Mouse (Mus musculus) testis, adult 2 months (tissue): ENCODE measurements around the gene Kcnk5. TPM values are rescaled to one million over a fixed set of nuclear protein-coding genes. Genes with fewer than 3 reads are reported as not detected.

ENCODE experiments used
- H3K27ac ChIP-seq: fragments of 200-500 bp; 2 replicates; pipeline ENCODE4 v1.5.1; 2012; ENCODE audit warnings: low read depth, low read length; ENCODE audit not compliant: control insufficient read depth, insufficient read depth
- H3K27me3 ChIP-seq: fragments of 200-500 bp; 2 replicates; pipeline ENCODE4 v1.6.1; 2012; ENCODE audit warnings: mild to moderate bottlenecking, low read length, moderate library complexity; ENCODE audit not compliant: control insufficient read depth, insufficient read depth
- H3K36me3 ChIP-seq: fragments of 200-500 bp; 2 replicates; pipeline ENCODE4 v1.6.1; 2012; ENCODE audit warnings: mild to moderate bottlenecking, low read length; ENCODE audit not compliant: control insufficient read depth, insufficient read depth
- H3K4me1 ChIP-seq: fragments of 200-500 bp; 2 replicates; pipeline ENCODE4 v1.6.1; 2012; ENCODE audit warnings: low read length; ENCODE audit not compliant: control insufficient read depth, insufficient read depth
- H3K4me3 ChIP-seq: fragments of 200-500 bp; 2 replicates; pipeline ENCODE4 v1.5.1; 2012; ENCODE audit warnings: low read depth, mild to moderate bottlenecking, low read length, moderate library complexity, mixed read lengths; ENCODE audit not compliant: control insufficient read depth
- CTCF ChIP-seq: fragments of 200-500 bp; IDR thresholded peaks from 2 replicates; pipeline ENCODE4 v1.5.1; 2012; ENCODE audit warnings: low read depth, mild to moderate bottlenecking, inconsistent platforms, low read length, moderate library complexity; ENCODE audit not compliant: control insufficient read depth, insufficient read depth, insufficient replicate concordance
- POLR2A ChIP-seq: fragments of 200-500 bp; IDR thresholded peaks from 2 replicates; pipeline ENCODE4 v1.6.1; 2012; ENCODE audit warnings: low read depth, mild to moderate bottlenecking, inconsistent platforms, low read length, moderate library complexity; ENCODE audit not compliant: control insufficient read depth
- polyA plus RNA-seq: library from polyadenylated mRNA; depleted of rRNA; stranded (reverse); fragments of >200 nt; gene quantifications from 2 replicates; pipeline ENCODE4 v1.2.3, GENCODE M21; 2012

Gene Kcnk5
- polyA plus RNA-seq, 1 experiment = 11.8 TPM

DNA sequence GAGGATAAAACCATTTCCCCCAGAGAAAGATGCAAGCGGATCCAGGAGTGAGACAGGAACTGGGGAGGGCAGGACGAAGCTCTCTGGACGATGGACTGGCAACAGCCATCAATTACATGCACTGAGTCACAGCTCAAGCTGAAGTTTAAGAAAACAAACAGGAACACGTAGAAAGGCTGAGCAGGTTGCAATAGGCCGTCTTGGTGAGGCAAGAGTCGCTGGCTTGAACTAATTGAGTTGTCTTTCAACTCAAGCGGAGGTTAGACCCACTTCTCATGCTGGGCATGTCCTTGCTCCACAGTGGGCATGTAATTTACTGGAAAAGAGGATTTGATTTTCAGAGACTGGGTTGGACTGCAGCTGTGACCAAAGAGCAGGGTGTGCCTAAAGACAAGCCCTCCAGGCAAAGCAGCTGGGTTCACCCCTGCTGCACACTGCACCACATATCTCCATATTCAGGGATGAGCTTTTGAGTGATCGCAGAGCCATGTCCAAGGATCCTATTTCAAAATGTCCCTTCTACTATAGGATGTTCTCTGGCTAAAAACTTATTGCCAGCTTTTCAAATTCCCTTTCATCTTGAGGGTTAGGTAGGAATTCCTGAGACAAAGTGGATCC is 19.6 kb upstream of the Kcnk5 start:
- Histone ChIP-seq H3K4me1 (no peaks in the 10 kb centered on the region), H3K4me3 (no peak overlapping the region), H3K27ac (no peak overlapping the region), H3K27me3 (no peaks in the 10 kb centered on the region), H3K36me3 (no peaks in the 10 kb centered on the region)
- TF ChIP-seq CTCF (no peak), POLR2A (no peak)

DNA sequence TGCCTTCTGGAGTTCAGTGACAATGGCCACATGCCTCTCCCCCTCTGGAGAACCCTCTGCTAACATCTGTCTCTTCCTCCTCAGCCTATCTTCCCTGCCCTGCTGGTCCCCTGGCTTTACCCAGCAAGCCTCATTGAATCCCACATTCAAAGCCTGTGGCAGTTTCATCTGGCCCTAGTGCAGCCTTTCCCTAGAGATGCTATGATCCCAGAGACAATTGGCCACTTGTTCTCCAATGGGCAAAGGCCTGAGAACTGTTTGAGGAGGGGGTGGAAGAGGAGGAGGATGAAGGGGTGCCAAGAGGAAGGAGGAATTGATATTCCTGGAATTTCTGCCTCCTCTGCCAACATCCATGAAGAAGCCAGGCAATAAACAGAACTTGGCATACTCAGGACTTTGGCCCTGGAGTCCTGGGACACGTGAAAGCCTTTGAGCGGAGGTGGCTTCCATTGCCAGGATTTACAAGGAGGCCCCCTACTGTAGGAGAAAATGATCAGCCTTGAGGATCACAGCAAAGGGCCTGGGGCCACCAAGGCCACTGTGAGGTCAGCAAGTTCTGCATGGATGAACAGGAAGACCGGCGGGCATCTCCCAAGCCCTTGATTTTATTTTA is 11.6 kb upstream of the Kcnk5 start:
- no peaks in the 10 kb centered on the region for H3K27me3 ChIP-seq
- no peak overlapping the region for H3K4me3 ChIP-seq
- no peaks in the 10 kb centered on the region for H3K4me1 ChIP-seq
- TF ChIP-seq CTCF (no peak), POLR2A (no peak)
- H3K36me3 ChIP-seq = no peaks in the 10 kb centered on the region
- H3K27ac ChIP-seq = no peak overlapping the region

DNA sequence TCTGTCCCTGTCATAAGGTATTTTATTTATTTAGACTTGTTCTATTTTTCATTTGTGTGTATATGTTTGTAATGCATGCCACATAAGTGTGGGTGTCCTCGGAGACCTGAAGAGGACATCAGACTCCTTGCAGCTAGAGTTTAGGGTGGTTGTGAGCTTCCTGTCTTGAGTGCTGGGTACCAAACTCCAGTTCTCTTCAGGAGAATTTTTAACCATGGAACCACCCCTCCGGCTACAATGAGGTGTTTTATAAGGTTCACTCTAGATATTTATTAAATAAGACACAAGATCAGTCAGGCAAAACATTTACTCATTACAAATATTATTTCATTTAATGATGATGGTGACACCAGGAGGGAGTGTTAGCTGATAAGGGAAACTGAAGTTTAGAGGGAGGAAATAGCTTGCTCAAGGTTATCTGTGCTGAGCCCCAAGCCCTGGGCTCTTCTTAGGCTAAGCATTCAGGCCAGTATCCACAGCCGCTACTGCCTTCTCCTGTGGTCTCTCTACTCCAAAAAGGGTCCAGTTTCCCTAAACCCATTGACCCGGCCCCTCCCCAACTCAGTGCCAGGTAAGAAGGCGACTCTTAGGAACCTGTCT is 9.6 kb upstream of the Kcnk5 start:
- Histone ChIP-seq H3K27ac (no peak overlapping the region), H3K4me1 (no peaks in the 10 kb centered on the region), H3K36me3 (no peaks in the 10 kb centered on the region), H3K27me3 (no peaks in the 10 kb centered on the region), H3K4me3 (no peak overlapping the region)
- TF ChIP-seq POLR2A (no peak), CTCF (no peak)

DNA sequence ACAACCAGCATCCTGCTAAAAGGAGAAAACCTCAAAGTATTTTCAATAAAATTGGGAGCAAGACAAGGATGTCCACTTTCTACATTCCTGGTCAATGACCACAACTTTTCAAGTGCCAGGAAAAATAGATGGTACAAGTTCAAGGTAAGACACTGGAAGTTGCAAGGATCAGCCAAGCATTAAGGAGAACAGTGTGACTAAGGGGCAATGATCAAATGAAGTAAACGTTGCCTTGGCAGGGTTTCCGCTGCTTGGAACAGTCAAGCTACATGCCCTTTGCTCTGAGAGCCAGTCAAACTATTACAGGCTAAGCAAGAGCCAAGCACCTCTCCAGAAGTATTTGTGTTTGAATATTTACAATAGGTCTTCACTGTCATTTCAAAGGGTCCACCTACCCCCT is 8.1 kb upstream of the Kcnk5 start:
- Histone ChIP-seq H3K27ac (no peak overlapping the region), H3K36me3 (no peaks in the 10 kb centered on the region), H3K27me3 (no peaks in the 10 kb centered on the region), H3K4me3 (no peak overlapping the region), H3K4me1 (no peaks in the 10 kb centered on the region; the same call in 1 of the 2 replicates)
- TF ChIP-seq POLR2A = no peak
- no peak for TF ChIP-seq CTCF

DNA sequence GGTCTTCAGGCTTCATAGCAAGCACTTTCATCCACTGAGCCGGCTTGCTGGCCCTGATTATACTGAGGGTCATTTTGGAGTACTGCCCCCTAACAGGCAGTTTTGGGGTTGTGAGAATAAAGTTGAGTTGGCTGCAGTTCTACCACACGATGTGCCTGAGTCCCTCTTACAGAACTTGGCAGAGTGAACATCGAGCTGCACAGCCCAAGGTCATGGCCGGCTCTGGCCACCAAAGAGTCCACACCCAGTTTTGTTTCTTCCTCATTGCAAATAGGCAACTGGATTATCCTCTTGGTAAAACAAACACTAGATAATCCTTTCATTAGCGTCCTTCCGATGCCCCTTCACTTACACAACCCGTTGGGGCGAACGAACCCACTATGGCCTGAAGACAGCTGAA is 3.8 kb upstream of the Kcnk5 start:
- no peaks in the 10 kb centered on the region for H3K36me3 ChIP-seq
- H3K4me1 ChIP-seq = peaks cover 10% of the 10 kb centered on the region
- no peaks in the 10 kb centered on the region for H3K27me3 ChIP-seq
- no peak overlapping the region for H3K4me3 ChIP-seq
- H3K27ac ChIP-seq = 0 out of 2 replicates have a peak overlapping the region, but pooled peaks have one; percentile 56
- TF ChIP-seq CTCF (no peak), POLR2A (no peak)

DNA sequence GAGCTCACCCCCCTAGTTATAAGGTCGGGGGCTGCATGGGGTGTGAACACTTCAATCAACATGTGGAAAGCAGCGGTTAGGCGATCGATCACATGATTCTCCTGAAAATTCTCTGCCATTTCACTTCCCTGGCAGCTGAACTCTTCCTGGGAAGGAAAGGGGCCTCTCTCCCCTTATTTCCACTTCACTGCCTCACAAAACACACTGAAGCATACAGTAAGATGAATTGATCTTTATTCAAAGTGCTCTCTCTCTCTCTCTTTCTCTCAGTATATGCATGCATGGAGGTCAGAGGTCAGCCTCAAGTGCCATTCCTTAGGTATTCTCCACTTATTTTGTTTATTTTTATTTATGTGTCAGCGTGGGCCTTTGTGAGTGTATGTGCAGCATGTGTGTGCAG is 2.1 kb upstream of the Kcnk5 start:
- Histone ChIP-seq H3K36me3 (no peaks in the 10 kb centered on the region), H3K4me1 (peaks cover 11% of the 10 kb centered on the region), H3K27ac (no peak overlapping the region), H3K27me3 (no peaks in the 10 kb centered on the region), H3K4me3 (no peak overlapping the region)
- no peak for TF ChIP-seq CTCF
- no peak for TF ChIP-seq POLR2A

DNA sequence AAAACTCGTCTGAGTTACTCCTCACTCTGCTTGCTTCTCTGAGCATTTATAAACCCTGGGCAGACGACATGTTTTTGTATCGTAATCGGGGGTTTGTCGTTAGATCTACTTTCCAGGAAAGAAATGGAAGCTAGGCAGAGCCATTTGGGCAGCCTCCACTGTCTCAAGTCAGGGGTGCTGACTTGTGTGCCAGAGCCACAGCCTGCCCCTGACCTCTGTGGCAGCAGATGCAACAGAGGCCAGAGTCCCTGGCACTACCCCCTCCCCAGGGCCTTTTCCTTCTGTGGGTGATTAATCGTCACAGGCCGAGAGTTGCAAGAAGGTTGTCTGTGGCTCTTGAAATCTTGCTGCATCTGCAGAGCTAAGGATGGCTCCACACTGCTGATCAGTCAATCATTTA is 987 bp upstream of the Kcnk5 start:
- Histone ChIP-seq H3K4me3 (no peak overlapping the region), H3K27me3 (no peaks in the 10 kb centered on the region), H3K27ac (no peak overlapping the region), H3K36me3 (no peaks in the 10 kb centered on the region), H3K4me1 (peaks cover 11% of the 10 kb centered on the region)
- TF ChIP-seq CTCF (no peak), POLR2A (no peak)
